Mouse (Mus musculus): Measurements from ENCODE around the gene Elmsan1.

Elmsan1 gene

GRCm38 (mm10) chr12:84193642-84194399 lies 24.9 kb downstream of the Elmsan1 start:
- DNase-seq (ENCODE audit: low read depth, low spot score) = peak; percentile 91

- no peak for DNase-seq (ENCODE audit: low read depth, low spot score)
Measured at GRCm38 (mm10) chr12:84192741-84193641, 25.7 kb downstream of the Elmsan1 start.

- DNase-seq (ENCODE audit: low read depth, low spot score) = no peak
Measured at GRCm38 (mm10) chr12:84192280-84192679, 26.4 kb downstream of the Elmsan1 start.

- DNase-seq (ENCODE audit: low read depth, low spot score) = no peak
Measured at GRCm38 (mm10) chr12:84191770-84192169, 26.9 kb downstream of the Elmsan1 start.

GRCm38 (mm10) chr12:84191190-84191589 lies 27.5 kb downstream of the Elmsan1 start:
- no peak for DNase-seq (ENCODE audit: low read depth, low spot score)

- no peak for DNase-seq (ENCODE audit: low read depth, low spot score)
Measured at GRCm38 (mm10) chr12:84190151-84190820, 28.4 kb downstream of the Elmsan1 start.

GRCm38 (mm10) chr12:84188881-84189444 lies 29.7 kb downstream of the Elmsan1 start:
- no peak for DNase-seq (ENCODE audit: low read depth, low spot score)

- DNase-seq (ENCODE audit: low read depth, low spot score) = no peak
Measured at GRCm38 (mm10) chr12:84187752-84188601, 30.7 kb downstream of the Elmsan1 start.

- DNase-seq (ENCODE audit: low read depth, low spot score) = no peak
Measured at GRCm38 (mm10) chr12:84186950-84187349, 31.7 kb downstream of the Elmsan1 start.

- no peak for DNase-seq (ENCODE audit: low read depth, low spot score)
Measured at GRCm38 (mm10) chr12:84186536-84186935, 32.1 kb downstream of the Elmsan1 start.

- no peak for DNase-seq (ENCODE audit: low read depth, low spot score)
Measured at GRCm38 (mm10) chr12:84185547-84185946, 33.1 kb downstream of the Elmsan1 start.

- DNase-seq (ENCODE audit: low read depth, low spot score) = no peak
Measured at GRCm38 (mm10) chr12:84184979-84185378, 33.7 kb downstream of the Elmsan1 start.

- no peak for DNase-seq (ENCODE audit: low read depth, low spot score)
Measured at GRCm38 (mm10) chr12:84181999-84182398, 36.7 kb downstream of the Elmsan1 start.

- no peak for DNase-seq (ENCODE audit: low read depth, low spot score)
Measured at GRCm38 (mm10) chr12:84180701-84181435, 37.8 kb downstream of the Elmsan1 start.

GRCm38 (mm10) chr12:84180090-84180489 lies 38.6 kb downstream of the Elmsan1 start:
- no peak for DNase-seq (ENCODE audit: low read depth, low spot score)

GRCm38 (mm10) chr12:84178652-84179445 lies 39.8 kb downstream of the Elmsan1 start:
- no peak for DNase-seq (ENCODE audit: low read depth, low spot score)

GRCm38 (mm10) chr12:84178052-84178451 lies 40.6 kb downstream of the Elmsan1 start:
- no peak for DNase-seq (ENCODE audit: low read depth, low spot score)

GRCm38 (mm10) chr12:84176886-84177765 lies 41.6 kb downstream of the Elmsan1 start:
- no peak for DNase-seq (ENCODE audit: low read depth, low spot score)

Measured in forelimb bud, embryonic 11.5 days (tissue).